Mouse (Mus musculus) kidney, embryonic 15.5 days (tissue): ENCODE data around the gene Fat2. TPM values are rescaled to one million over a fixed set of nuclear protein-coding genes. Genes with fewer than 3 reads are reported as not detected.

Experiments used
- ATAC-seq: fragments of 200-750 bp; cut with Nextera tagmentation; replicated peaks from 2 replicates; pipeline ENCODE4 v1.8.0; 2017; ENCODE audit warnings: moderate TSS enrichment; ENCODE audit not compliant: low FRiP score
- H3K27ac ChIP-seq: fragments of 300-500 bp; sonication (generic); 2 replicates; pipeline ENCODE4 v1.5.1; 2015; ENCODE audit warnings: mild to moderate bottlenecking, inconsistent platforms
- H3K27me3 ChIP-seq: fragments of 300-500 bp; sonication (generic); 2 replicates; pipeline ENCODE4 v1.6.1; 2015; ENCODE audit warnings: inconsistent platforms
- H3K36me3 ChIP-seq: fragments of 300-500 bp; sonication (generic); 2 replicates; pipeline ENCODE4 v1.6.1; 2015; ENCODE audit warnings: inconsistent platforms
- H3K4me1 ChIP-seq: fragments of 300-500 bp; sonication (generic); 2 replicates; pipeline ENCODE4 v1.6.1; 2015; ENCODE audit warnings: inconsistent platforms
- H3K4me2 ChIP-seq: fragments of 300-500 bp; sonication (generic); 2 replicates; pipeline ENCODE4 v1.6.1; 2015; ENCODE audit warnings: moderate library complexity, mild to moderate bottlenecking, inconsistent platforms
- H3K4me3 ChIP-seq: fragments of 300-500 bp; sonication (generic); replicated peaks from 2 replicates; pipeline ENCODE4 v1.5.1; 2015; ENCODE audit warnings: mild to moderate bottlenecking, inconsistent platforms
- H3K9ac ChIP-seq: fragments of 300-500 bp; sonication (generic); 2 replicates; pipeline ENCODE4 v1.6.1; 2015; ENCODE audit warnings: mild to moderate bottlenecking, inconsistent platforms
- H3K9me3 ChIP-seq: fragments of 300-500 bp; sonication (generic); replicated peaks from 2 replicates; pipeline ENCODE4 v1.6.1; 2016; ENCODE audit warnings: inconsistent platforms
- WGBS: fragments of 180-500 bp; shearing (Covaris S2); methylation state at CpG from one replicate; pipeline ENCODE4 v1.1.7; 2015; ENCODE audit warnings: mixed read lengths; 5-methylcytosine and 5-hydroxymethylcytosine counted together
- polyA plus RNA-seq: library from polyadenylated mRNA; unstranded; fragments of >200 nt; fragmentation: Nextera tagmentation; extraction: Ambion mirVana; gene quantifications from 2 replicates; pipeline ENCODE4 v1.2.1, GENCODE M21; 2015

Gene Fat2
- polyA plus RNA-seq, 1 experiment from 2014 or later, result 0.08 TPM

GRCm38 (mm10) chr11:55204602-55205001, 131.8 kb downstream of the Fat2 start:
- Histone ChIP-seq H3K27ac (no peak overlapping the region), H3K4me1 (peaks cover 33% of the 10 kb centered on the region), H3K9me3 (no peaks in the 10 kb centered on the region), H3K36me3 (no peaks in the 10 kb centered on the region), H3K27me3 (0 out of 2 replicates have a peak, but pooled peaks cover 7% of the 10 kb centered on the region), H3K4me3 (peak overlapping the region; percentile 87), H3K9ac (peak overlapping the region; percentile 72), H3K4me2 (peak overlapping the region; percentile 99)
- ATAC-seq, result peak; percentile 59; the same call in 1 of the 2 replicates
- WGBS, result 8% methylated on average over 17 of the region's 17 CpGs

GRCm38 (mm10) chr11:55204159-55204596, 132.2 kb downstream of the Fat2 start, which contains the start of gene Slc36a1:
Gene Slc36a1, plus strand, starts transcription at chr11:55204350.
- ATAC-seq, result peak; percentile 93
- Histone ChIP-seq H3K27ac (no peak within 1 kb of the TSS), H3K27me3 (0 out of 2 replicates have a peak, but pooled peaks cover 7% of the 10 kb centered on the region), H3K9me3 (no peaks in the 10 kb centered on the region), H3K4me1 (peaks cover 29% of the 10 kb centered on the region), H3K4me3 (peak within 1 kb of the TSS; percentile 87), H3K4me2 (peak within 1 kb of the TSS; percentile 99), H3K9ac (peak within 1 kb of the TSS; percentile 72), H3K36me3 (no peaks in the 10 kb centered on the region)
- WGBS, result under 1% methylated on average over 30 of the region's 31 CpGs

Other genes starting within 250 kb of the Fat2 start
- 32.7 and 32.9 TPM in 2 replicates for gene Gm2a, start 238.4 kb downstream of the Fat2 start, polyA plus RNA-seq
- gene Slc36a3, start 184.9 kb downstream of the Fat2 start, polyA plus RNA-seq, result not detected in 2 replicates
- gene Slc36a2, start 151.5 kb downstream of the Fat2 start, polyA plus RNA-seq, result 0.83 and 2.4 TPM in 2 replicates
- 1.5 and 3.1 TPM in 2 replicates for gene Slc36a1, start 132.2 kb downstream of the Fat2 start, polyA plus RNA-seq
- gene Sparc, start 86.6 kb upstream of the Fat2 start, polyA plus RNA-seq, result 1,364 and 1,510 TPM in 2 replicates
- gene Atox1, start 124.7 kb upstream of the Fat2 start, polyA plus RNA-seq, result 402 and 413 TPM in 2 replicates
- 199 and 203 TPM in 2 replicates for gene G3bp1, start 133.1 kb upstream of the Fat2 start, polyA plus RNA-seq